Mouse (Mus musculus): ENCODE results near the gene Neurod1.

DNA sequence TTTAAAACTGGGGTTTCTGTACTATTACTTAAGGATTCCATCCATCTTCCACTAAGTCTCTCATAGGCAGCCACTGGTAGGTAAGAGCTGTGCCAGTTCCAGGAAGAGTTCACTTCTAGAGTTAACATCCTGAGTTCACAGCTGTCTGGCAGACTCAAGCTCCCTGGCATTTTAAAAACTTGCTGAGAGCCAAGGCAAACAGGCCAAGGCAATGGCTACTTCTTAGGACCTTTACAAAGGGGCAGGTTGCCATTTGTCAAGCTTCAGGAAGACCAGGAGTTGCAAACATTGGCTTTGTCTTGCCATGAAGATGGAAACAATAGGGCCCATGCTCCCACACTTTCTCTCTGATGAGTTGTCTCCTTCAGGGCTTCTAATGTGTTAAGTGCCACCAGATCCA, 26.5 kb downstream of the Neurod1 start:
- TF ChIP-seq CTCF (IDR thresholded peaks at IDR 0.05; ENCODE audit: control insufficient read depth, insufficient read depth, low read length) = no peak
- no peak for TF ChIP-seq POLR2A (IDR thresholded peaks at IDR 0.05; ENCODE audit: borderline replicate concordance, control insufficient read depth, low read depth, low read length)

All from bone marrow, adult 2 months (tissue).